Mouse (Mus musculus): ENCODE data around the gene Adprm. TPM values are rescaled to one million over a fixed set of nuclear protein-coding genes. Genes with fewer than 3 reads are reported as not detected.

Gene Adprm
- total RNA-seq, 2 experiments from 2014 or later = 23.2 to 24.3 TPM

GRCm38 (mm10) chr11:67076781-67077180 is 24.4 kb upstream of the Adprm start:
- no peak for DNase-seq

GRCm38 (mm10) chr11:67075036-67075435 is 22.6 kb upstream of the Adprm start:
- DNase-seq = no peak

GRCm38 (mm10) chr11:67072615-67073130 is 20.3 kb upstream of the Adprm start:
- DNase-seq = no peak

GRCm38 (mm10) chr11:67067741-67068140 is 15.3 kb upstream of the Adprm start:
- no peak for DNase-seq

- no peak for DNase-seq
Observed at GRCm38 (mm10) chr11:67062726-67063125, 10.3 kb upstream of the Adprm start.

GRCm38 (mm10) chr11:67061311-67061710 is 8.9 kb upstream of the Adprm start:
- no peak for DNase-seq

- no peak for DNase-seq
Observed at GRCm38 (mm10) chr11:67054754-67055365, 2.5 kb upstream of the Adprm start.

GRCm38 (mm10) chr11:67051676-67052320 is 596 bp downstream of the Adprm start:
- DNase-seq = no peak

GRCm38 (mm10) chr11:67049256-67049655 is 3.1 kb downstream of the Adprm start:
- no peak for DNase-seq

- DNase-seq = no peak
Observed at GRCm38 (mm10) chr11:67048496-67048895, 3.9 kb downstream of the Adprm start.

GRCm38 (mm10) chr11:67047199-67047598 is 5.2 kb downstream of the Adprm start:
- no peak for DNase-seq

- DNase-seq = no peak
Observed at GRCm38 (mm10) chr11:67044959-67045358, 7.4 kb downstream of the Adprm start.

GRCm38 (mm10) chr11:67043007-67043406 is 9.4 kb downstream of the Adprm start:
- DNase-seq = no peak

- no peak for DNase-seq
Observed at GRCm38 (mm10) chr11:67040483-67040882, 11.9 kb downstream of the Adprm start.

- no peak for DNase-seq
Observed at GRCm38 (mm10) chr11:67039799-67040198, 12.6 kb downstream of the Adprm start.

GRCm38 (mm10) chr11:67036892-67037291 is 15.5 kb downstream of the Adprm start:
- DNase-seq = no peak

- DNase-seq = no peak
Observed at GRCm38 (mm10) chr11:67036229-67036628, 16.2 kb downstream of the Adprm start.

GRCm38 (mm10) chr11:67034775-67035485 is 17.5 kb downstream of the Adprm start:
- no peak for DNase-seq

- no peak for DNase-seq
Observed at GRCm38 (mm10) chr11:67031603-67031915, 20.8 kb downstream of the Adprm start.

GRCm38 (mm10) chr11:67030904-67031602 is 21.3 kb downstream of the Adprm start:
- no peak for DNase-seq

GRCm38 (mm10) chr11:67024867-67025477 is 27.4 kb downstream of the Adprm start, which contains the start of gene Tmem220:
Gene Tmem220 (plus strand): TSS chr11:67025154.
- peak; percentile 98 for DNase-seq

GRCm38 (mm10) chr11:67023802-67024340 is 28.5 kb downstream of the Adprm start:
- DNase-seq = no peak
